Mouse (Mus musculus): ENCODE measurements around the gene Hist1h2bf. TPM values are rescaled to one million over a fixed set of nuclear protein-coding genes. Genes with fewer than 3 reads are reported as not detected.
"Not testable (repeated sequence)": the region's sequence is repeated elsewhere in the genome, so short reads cannot be mapped to it uniquely, and the experiment has no call there.

Gene Hist1h2bf
- polyA plus RNA-seq, 1 experiment from 2014 or later: 12.7 TPM

DNA sequence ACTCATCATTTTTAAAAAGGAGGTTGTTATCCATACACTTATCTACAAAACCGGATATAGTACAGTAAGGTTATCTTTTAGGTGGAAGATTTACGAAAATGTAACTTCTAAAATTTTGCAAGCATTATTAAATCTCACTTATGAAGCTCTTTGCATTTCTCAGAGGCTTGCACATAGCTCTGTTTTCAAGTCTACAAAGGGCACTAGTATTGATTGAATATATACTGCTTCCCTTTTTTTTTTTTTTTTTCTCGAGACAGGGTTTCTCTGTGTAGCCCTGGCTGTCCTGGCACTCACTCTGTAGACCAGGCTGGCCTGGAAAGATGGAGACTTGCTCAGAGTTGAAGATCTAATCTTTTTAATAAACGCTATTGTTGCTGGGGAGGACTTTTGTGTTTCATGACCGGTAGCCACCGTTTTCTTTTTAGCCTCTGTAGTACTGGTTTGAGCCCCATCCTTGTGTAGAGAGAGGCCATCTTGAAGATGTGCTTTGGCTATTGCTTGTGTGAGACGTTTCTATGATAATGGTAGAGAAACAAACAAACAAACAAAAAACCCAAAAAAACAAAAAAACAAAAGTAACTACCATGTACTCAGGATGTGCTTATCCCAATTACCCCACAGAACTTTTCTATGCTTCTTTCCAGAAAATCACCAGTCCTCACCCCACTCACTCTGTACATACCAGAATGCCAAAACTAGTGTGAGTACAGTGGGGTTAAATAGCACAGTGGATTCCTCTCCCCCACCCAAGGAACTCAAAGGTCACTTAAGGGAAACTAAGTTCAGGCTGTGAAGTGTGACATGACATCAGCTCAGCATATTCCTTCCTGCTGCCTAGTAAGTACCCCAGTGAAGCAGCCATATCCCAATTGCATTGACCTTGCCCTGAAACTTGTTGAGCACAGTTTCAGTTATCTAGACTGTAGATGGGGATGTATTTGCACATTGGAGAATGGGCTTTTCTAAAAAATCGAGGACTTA lies 21.8 kb downstream of the Hist1h2bf start:
- no peaks in the 10 kb centered on the region for H3K9me3 ChIP-seq (replicated peaks)
- peak overlapping the region; percentile 98 for H3K27ac ChIP-seq
- H3K4me2 ChIP-seq: peak overlapping the region; percentile 71
- H3K4me3 ChIP-seq (replicated peaks): peak overlapping the region; percentile 58; the same call in 1 of the 2 replicates
- H3K9ac ChIP-seq: peak overlapping the region; percentile 81
- DNase-seq (no peak), ATAC-seq (ENCODE audit: low read depth) (no peak)
- peaks cover 58% of the 10 kb centered on the region for H3K4me1 ChIP-seq (replicated peaks)
- H3K27me3 ChIP-seq: no peaks in the 10 kb centered on the region
- WGBS (ENCODE audit: insufficient replicate concordance): 34% methylated on average over 8 of the region's 8 CpGs
- no peaks in the 10 kb centered on the region for H3K36me3 ChIP-seq

GRCm38 (mm10) chr13:23551146-23551834 lies 22.7 kb downstream of the Hist1h2bf start, which contains the start of gene Hist1h4f:
Gene Hist1h4f, minus strand, starts transcription at chr13:23551648.
- under 1% methylated on average over 47 of the region's 47 CpGs for WGBS (ENCODE audit: insufficient replicate concordance)
- H3K9ac ChIP-seq: peak within 1 kb of the TSS; percentile 81
- not testable (repeated sequence) for H3K27me3 ChIP-seq; H3K36me3 ChIP-seq; H3K9me3 ChIP-seq (replicated peaks)
- H3K4me3 ChIP-seq (replicated peaks): peak within 1 kb of the TSS; percentile 58
- peak; percentile 68 for ATAC-seq (ENCODE audit: low read depth)
- peak; percentile 93 for DNase-seq
- H3K4me2 ChIP-seq: peak within 1 kb of the TSS; percentile 71
- peaks cover 56% of the 10 kb centered on the region for H3K4me1 ChIP-seq (replicated peaks)
- peak within 1 kb of the TSS; percentile 98 for H3K27ac ChIP-seq

- H3K4me3 ChIP-seq (replicated peaks): peak overlapping the region; percentile 58
- no peak for DNase-seq
- H3K27ac ChIP-seq: peak overlapping the region; percentile 98
- peaks cover 57% of the 10 kb centered on the region for H3K4me1 ChIP-seq (replicated peaks)
- WGBS (ENCODE audit: insufficient replicate concordance): under 1% methylated on average over 3 of the region's 3 CpGs
- no peaks in the 10 kb centered on the region for H3K36me3 ChIP-seq
- no peaks in the 10 kb centered on the region for H3K9me3 ChIP-seq (replicated peaks)
- peak overlapping the region; percentile 71 for H3K4me2 ChIP-seq
- peak; percentile 0 for ATAC-seq (ENCODE audit: low read depth)
- H3K27me3 ChIP-seq: no peaks in the 10 kb centered on the region
- peak overlapping the region; percentile 81 for H3K9ac ChIP-seq
These were observed 23.2 kb downstream of the Hist1h2bf start for GRCm38 (mm10) chr13:23550761-23551145.

DNA sequence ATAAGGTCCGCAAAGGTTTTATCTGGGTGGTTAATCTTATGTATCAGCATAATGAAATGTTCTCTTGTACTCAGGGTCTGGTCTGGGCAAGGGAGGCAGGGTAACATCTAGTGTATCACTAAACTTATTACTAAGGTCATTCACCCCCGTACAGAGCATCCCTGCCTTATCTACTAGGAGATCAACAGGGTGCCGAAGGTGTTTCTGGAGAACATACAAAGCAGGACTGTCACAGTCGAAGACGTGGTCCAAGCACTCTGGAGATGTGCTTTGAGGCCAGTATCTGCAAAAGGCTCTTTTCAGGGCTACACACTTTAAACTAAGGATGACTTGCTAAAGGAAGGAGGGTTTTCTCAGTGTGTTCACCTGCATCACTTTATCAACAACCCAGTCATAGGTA lies 27.3 kb downstream of the Hist1h2bf start:
- H3K4me2 ChIP-seq: peak overlapping the region; percentile 35; the same call in 1 of the 2 replicates

DNA sequence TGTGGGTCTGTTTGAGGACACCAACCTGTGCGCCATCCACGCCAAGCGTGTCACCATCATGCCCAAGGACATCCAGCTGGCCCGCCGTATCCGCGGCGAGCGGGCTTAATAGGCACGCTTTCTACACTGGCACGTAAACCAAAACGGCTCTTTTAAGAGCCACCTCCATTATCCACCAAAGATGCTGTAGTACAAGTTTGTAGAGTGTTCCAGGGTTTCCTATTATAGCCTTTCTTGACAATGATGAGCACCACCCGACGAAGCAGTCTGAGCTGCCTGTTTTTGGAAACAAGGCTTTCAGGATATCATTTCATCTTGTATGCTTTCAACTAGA lies 29.2 kb downstream of the Hist1h2bf start:
- peaks cover 34% of the 10 kb centered on the region for H3K4me1 ChIP-seq (replicated peaks)
- H3K9me3 ChIP-seq (replicated peaks); H3K27me3 ChIP-seq; DNase-seq; H3K36me3 ChIP-seq: not testable (repeated sequence)
- H3K4me3 ChIP-seq (replicated peaks): peak overlapping the region; percentile 56
- peak overlapping the region; percentile 72 for H3K4me2 ChIP-seq
- peak overlapping the region; percentile 97 for H3K27ac ChIP-seq
- peak overlapping the region; percentile 75 for H3K9ac ChIP-seq
- peak; percentile 8 for ATAC-seq (ENCODE audit: low read depth)
- WGBS (ENCODE audit: insufficient replicate concordance): 0% methylated on average over 13 of the region's 14 CpGs

More for the DNA sequence above, 27.3 kb downstream of the Hist1h2bf start:
- 65% methylated on average over 5 of the region's 5 CpGs for WGBS (ENCODE audit: insufficient replicate concordance)
- Histone ChIP-seq H3K4me3 (replicated peaks) (no peak overlapping the region), H3K9ac (peak overlapping the region; percentile 48; the same call in 1 of the 2 replicates), H3K27ac (peak overlapping the region; percentile 89), H3K36me3 (no peaks in the 10 kb centered on the region), H3K27me3 (no peaks in the 10 kb centered on the region), H3K9me3 (replicated peaks) (no peaks in the 10 kb centered on the region), H3K4me1 (replicated peaks) (peaks cover 33% of the 10 kb centered on the region)
- no peak for ATAC-seq (ENCODE audit: low read depth)
- DNase-seq: no peak

GRCm38 (mm10) chr13:23543965-23544786 lies 29.8 kb downstream of the Hist1h2bf start, which contains the start of gene Hist1h3f:
Gene Hist1h3f, plus strand, starts transcription at chr13:23544052.
- Histone ChIP-seq H3K9ac (peak within 1 kb of the TSS; percentile 90), H3K4me2 (peak within 1 kb of the TSS; percentile 73), H3K27ac (peak within 1 kb of the TSS; percentile 98), H3K36me3 (no peaks in the 10 kb centered on the region), H3K9me3 (replicated peaks) (no peaks in the 10 kb centered on the region), H3K4me1 (replicated peaks) (peaks cover 29% of the 10 kb centered on the region), H3K27me3 (no peaks in the 10 kb centered on the region), H3K4me3 (replicated peaks) (peak within 1 kb of the TSS; percentile 67)
- DNase-seq (peak; percentile 86), ATAC-seq (ENCODE audit: low read depth) (peak; percentile 75)
- WGBS (ENCODE audit: insufficient replicate concordance): under 1% methylated on average over 28 of the region's 45 CpGs

DNA sequence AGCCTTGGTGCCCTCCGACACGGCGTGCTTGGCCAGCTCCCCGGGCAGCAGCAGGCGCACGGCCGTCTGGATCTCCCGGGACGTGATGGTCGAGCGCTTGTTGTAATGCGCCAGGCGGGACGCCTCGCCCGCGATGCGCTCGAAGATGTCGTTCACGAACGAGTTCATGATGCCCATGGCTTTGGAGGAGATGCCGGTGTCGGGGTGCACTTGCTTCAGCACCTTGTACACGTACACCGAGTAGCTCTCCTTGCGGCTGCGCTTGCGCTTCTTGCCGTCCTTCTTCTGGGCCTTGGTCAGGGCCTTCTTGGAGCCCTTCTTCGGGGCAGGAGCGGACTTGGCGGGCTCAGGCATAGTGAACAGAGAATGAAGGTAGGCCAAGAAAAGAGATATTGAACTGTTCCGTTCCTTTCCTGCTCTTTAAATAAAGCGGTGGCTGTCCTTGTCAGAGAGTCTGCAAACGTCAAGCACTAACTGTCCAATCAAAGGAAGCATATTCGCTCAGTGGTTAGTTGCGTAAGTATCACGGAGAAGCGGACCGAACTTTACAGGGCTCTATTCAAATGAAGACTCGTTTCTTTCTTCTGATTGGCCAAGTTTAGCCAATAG lies 30.9 kb downstream of the Hist1h2bf start, which contains the start of gene Hist1h2bh:
Gene Hist1h2bh, minus strand, starts transcription at position 394 of the 609 bp plus-strand sequence.
- H3K4me1 ChIP-seq (replicated peaks): peaks cover 33% of the 10 kb centered on the region
- ATAC-seq (ENCODE audit: low read depth) (peak; percentile 87), DNase-seq (peak; percentile 89)
- H3K27me3 ChIP-seq; H3K9me3 ChIP-seq (replicated peaks); H3K36me3 ChIP-seq: not testable (repeated sequence)
- peak within 1 kb of the TSS; percentile 98 for H3K27ac ChIP-seq
- peak within 1 kb of the TSS; percentile 73 for H3K4me2 ChIP-seq
- peak within 1 kb of the TSS; percentile 90 for H3K9ac ChIP-seq
- peak within 1 kb of the TSS; percentile 67 for H3K4me3 ChIP-seq (replicated peaks)
- under 1% methylated on average over 30 of the region's 42 CpGs for WGBS (ENCODE audit: insufficient replicate concordance)

GRCm38 (mm10) chr13:23542225-23542980 lies 31.6 kb downstream of the Hist1h2bf start:
- H3K9ac ChIP-seq: peak overlapping the region; percentile 90
- H3K9me3 ChIP-seq (replicated peaks); DNase-seq; H3K27me3 ChIP-seq; ATAC-seq (ENCODE audit: low read depth); H3K36me3 ChIP-seq: not testable (repeated sequence)
- H3K27ac ChIP-seq: peak overlapping the region; percentile 98
- peak overlapping the region; percentile 73 for H3K4me2 ChIP-seq
- H3K4me3 ChIP-seq (replicated peaks): peak overlapping the region; percentile 67
- peaks cover 40% of the 10 kb centered on the region for H3K4me1 ChIP-seq (replicated peaks)
- WGBS (ENCODE audit: insufficient replicate concordance): 7% methylated on average over 3 of the region's 3 CpGs

- DNase-seq (no peak), ATAC-seq (ENCODE audit: low read depth) (no peak)
- Histone ChIP-seq H3K27ac (peak overlapping the region; percentile 98), H3K27me3 (no peaks in the 10 kb centered on the region), H3K9me3 (replicated peaks) (no peaks in the 10 kb centered on the region), H3K4me3 (replicated peaks) (peak overlapping the region; percentile 67), H3K4me1 (replicated peaks) (peaks cover 45% of the 10 kb centered on the region), H3K9ac (peak overlapping the region; percentile 90), H3K4me2 (peak overlapping the region; percentile 73), H3K36me3 (no peaks in the 10 kb centered on the region)
- WGBS (ENCODE audit: insufficient replicate concordance): 62% methylated on average over 3 of the region's 3 CpGs
These were observed 32.5 kb downstream of the Hist1h2bf start for GRCm38 (mm10) chr13:23541497-23541896.

DNA sequence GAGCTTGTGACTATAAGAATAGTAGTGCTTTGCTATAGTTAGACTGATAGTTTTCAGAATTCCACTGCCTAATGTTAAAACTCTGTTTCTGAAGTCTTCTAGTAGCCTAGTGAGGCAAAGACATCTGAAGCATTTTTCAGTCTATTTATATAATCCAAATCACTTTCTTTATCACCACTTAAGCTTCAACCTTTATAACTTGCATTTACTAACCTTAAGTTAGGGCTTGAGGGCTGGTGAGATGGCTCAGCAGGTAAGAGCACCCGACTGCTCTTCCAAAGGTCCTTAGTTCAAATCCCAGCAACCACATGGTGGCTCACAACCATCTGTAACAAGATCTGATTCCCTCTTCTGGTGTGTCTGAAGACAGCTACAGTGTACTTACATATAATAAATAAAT lies 34.2 kb downstream of the Hist1h2bf start:
- not testable (repeated sequence) for H3K4me3 ChIP-seq (replicated peaks); H3K27me3 ChIP-seq; ATAC-seq (ENCODE audit: low read depth); H3K4me2 ChIP-seq; DNase-seq; H3K36me3 ChIP-seq; H3K9me3 ChIP-seq (replicated peaks)
- H3K4me1 ChIP-seq (replicated peaks): peaks cover 40% of the 10 kb centered on the region
- peak overlapping the region; percentile 62 for H3K9ac ChIP-seq
- peak overlapping the region; percentile 98 for H3K27ac ChIP-seq
- 68% methylated on average over 1 of the region's 1 CpGs for WGBS (ENCODE audit: insufficient replicate concordance)
